Mouse (Mus musculus): Measurements from ENCODE around the gene Arxes1.
A peak's percentile ranks its signal among the peaks of the same experiment; 100 is the strongest.
"Not testable (repeated sequence)": the region's sequence is repeated elsewhere in the genome, so short reads cannot be mapped to it uniquely, and the experiment has no call there.

The Arxes1 gene

GRCm38 (mm10) chrX:136032799-136033763, at the start of gene Arxes1:
Gene Arxes1 (plus strand): TSS chrX:136033367.
- not testable (repeated sequence) for DNase-seq

- no peak for DNase-seq
Measured at GRCm38 (mm10) chrX:135984539-135985260, 48.5 kb upstream of the Arxes1 start.

DNA sequence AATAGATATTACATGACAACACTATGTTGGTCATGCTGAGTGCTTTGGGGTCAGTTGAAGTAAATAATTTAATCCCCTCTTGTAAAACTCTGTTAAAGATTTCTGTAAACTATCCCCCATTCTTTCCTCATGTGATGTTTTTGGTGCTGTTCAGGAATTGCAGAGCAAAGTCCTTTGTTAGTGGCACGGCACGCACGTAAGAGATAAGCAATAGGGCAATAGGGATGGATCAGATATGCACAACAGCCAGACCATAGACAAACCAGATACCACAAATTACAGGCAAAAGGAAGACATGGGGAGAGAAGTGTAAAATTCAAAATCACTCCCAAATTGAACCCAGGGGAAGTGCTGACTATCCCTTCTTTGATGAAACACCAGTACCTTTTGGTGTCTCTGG, 46.9 kb upstream of the Arxes1 start:
- no peak for DNase-seq

GRCm38 (mm10) chrX:135990661-135991060, 42.5 kb upstream of the Arxes1 start:
- no peak for DNase-seq

- not testable (repeated sequence) for DNase-seq
Measured at GRCm38 (mm10) chrX:135993192-135993594, 40.0 kb upstream of the Arxes1 start.

DNA sequence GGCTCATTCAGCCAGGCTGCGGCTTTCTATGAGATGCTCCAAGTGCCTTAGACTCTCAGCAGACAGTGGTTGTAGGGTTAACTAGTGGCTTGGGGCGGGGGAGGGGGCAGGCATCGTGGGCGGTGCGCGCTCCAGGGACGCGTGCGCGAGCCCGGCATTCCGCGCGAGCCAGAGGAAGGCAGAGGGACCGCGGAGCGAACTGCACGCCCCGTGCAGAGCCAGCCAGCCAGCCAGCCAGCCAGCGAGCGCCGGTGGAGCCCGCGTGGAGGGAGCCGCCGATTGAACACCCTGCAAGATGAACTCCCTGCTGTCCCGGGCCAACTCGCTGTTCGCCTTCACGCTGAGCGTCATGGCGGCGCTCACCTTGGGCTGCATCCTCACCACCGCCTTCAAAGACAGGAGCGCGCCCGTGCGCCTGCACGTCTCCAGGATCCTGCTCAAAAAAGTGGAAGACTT, 39.5 kb upstream of the Arxes1 start, which contains the start of gene Arxes2:
Arxes2 (plus strand) TSS at position 161 of the 456 bp plus-strand sequence.
- peak; percentile 23 for DNase-seq

DNA sequence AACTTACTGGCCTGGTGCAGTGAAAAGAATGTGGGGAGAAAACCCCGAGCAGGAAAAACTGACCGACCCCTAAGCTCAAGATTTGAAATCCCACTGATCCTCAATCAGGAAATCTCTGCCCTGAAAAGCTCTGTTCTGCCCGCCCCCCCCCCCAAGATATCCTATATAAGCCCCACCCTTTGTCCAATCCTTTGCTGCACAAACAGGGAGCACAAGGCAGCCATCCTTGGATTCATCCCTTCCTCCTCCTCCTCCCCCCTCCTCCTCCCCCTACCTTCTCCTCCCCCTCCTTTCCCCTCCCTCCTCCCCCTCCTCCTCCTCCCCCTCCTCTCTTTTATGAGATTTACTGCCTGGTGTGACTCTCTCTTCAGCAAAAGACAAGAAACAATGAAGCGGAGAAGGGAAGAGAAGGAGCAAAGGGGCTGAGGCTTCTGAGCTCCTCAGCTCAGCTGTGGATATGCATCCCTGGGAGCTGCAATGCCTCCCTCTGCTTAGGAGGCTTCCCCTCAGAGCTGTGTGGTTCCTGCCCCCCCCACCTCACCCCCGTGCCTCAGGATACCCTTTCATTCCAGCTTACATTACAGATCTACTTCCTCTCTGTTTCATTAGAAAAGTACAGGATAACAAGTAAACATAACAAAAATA, 25.8 kb upstream of the Arxes1 start:
- no peak for DNase-seq

DNA sequence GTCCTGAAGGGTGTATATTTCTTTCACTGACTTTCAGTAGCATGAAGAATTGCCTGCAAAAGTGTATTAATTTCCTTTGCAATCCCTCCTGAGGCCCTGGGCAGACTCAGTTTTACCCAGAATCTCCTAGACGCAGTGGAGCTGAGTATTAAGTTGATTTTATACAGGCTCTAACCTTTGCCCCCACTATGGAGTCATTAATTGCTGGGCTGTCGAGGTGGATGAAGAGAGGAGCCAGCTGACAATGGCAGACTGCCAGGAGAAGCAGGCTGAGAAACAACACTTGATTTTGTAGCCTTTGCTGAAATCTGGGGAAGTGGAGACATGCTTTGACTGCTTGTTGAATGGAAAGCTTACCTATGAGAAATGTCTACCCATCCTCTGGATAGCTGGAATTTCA, 18.8 kb upstream of the Arxes1 start:
- no peak for DNase-seq

GRCm38 (mm10) chrX:136030331-136030730, 2.8 kb upstream of the Arxes1 start:
- DNase-seq = no peak

DNA sequence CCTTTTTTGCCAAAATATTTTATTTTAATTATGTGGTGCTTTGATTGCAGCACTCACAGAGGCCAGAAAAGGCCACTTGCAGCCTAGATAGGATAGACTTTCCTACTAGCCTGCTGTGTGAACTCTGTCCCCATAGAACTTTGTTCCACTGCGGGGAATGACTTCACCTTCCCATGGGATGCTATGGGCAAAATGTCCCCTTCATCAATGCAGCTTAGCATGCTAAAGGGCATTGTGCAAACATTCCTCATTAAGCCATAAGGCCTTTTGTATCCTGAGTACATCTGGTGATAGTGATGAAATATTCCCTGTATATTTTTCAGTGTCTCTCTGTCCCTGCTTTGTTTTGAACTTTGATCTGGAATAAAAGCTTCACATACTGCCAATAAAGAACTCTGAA, 10.6 kb downstream of the Arxes1 start:
- DNase-seq = no peak

DNA sequence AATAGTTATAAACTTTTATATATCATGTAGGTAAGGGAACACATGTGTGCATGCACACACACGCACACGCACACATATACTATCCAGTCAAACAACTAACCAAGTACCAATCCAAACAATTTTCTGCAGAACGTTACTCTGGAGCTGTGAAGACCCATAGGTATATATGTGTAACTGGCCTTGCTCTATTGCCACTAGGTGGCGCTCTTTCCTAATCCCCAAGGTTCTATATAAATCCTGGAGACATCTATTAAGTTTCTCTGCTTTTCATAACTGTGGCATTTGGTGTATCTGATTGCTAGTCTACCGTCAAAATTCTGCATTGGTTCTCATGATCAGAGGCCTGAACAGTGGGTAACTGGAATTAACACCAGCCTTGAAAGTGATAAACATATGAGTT, 14.4 kb downstream of the Arxes1 start:
- DNase-seq = peak; percentile 18

GRCm38 (mm10) chrX:136051219-136051618, 18.1 kb downstream of the Arxes1 start:
- no peak for DNase-seq

- DNase-seq = no peak
Measured at GRCm38 (mm10) chrX:136060698-136061097, 27.5 kb downstream of the Arxes1 start.

- peak; percentile 5 for DNase-seq
Measured at GRCm38 (mm10) chrX:136067201-136067991, 34.2 kb downstream of the Arxes1 start.

GRCm38 (mm10) chrX:136068020-136068419, 34.9 kb downstream of the Arxes1 start, which contains the start of gene Bex2:
Gene Bex2 (minus strand): TSS chrX:136068236.
- peak; percentile 31 for DNase-seq
